Mouse (Mus musculus) midbrain, postnatal 0 days (tissue): ENCODE results near the gene Apba2. TPM values are rescaled to one million over a fixed set of nuclear protein-coding genes. Genes with fewer than 3 reads are reported as not detected.

Experiments
- ATAC-seq: fragments of 200-750 bp; cut with Nextera tagmentation; 2 replicates; pipeline ENCODE4 v1.8.0; 2017; ENCODE audit warnings: moderate number of reproducible peaks, mild to moderate bottlenecking, moderate TSS enrichment, moderate library complexity; ENCODE audit not compliant: low FRiP score
- DNase-seq: peaks from one replicate; pipeline ENCODE4 v3.0.0-alpha.2; 2015; ENCODE audit warnings: low spot score
- H3K27ac ChIP-seq: fragments of 300-500 bp; sonication (generic); 2 replicates; pipeline ENCODE4 v1.5.1; 2014; ENCODE audit warnings: low read depth, mild to moderate bottlenecking, low read length, mixed read lengths
- H3K27me3 ChIP-seq: fragments of 300-500 bp; sonication (generic); 2 replicates; pipeline ENCODE4 v1.6.1; 2014; ENCODE audit warnings: low read length, control low read depth, mixed read lengths; ENCODE audit not compliant: insufficient read depth
- H3K36me3 ChIP-seq: fragments of 300-500 bp; sonication (generic); 2 replicates; pipeline ENCODE4 v1.6.1; 2014; ENCODE audit warnings: low read length, control low read depth, mixed read lengths; ENCODE audit not compliant: insufficient read depth
- H3K4me1 ChIP-seq: fragments of 300-500 bp; sonication (generic); 2 replicates; pipeline ENCODE4 v1.6.1; 2014; ENCODE audit warnings: mild to moderate bottlenecking, control low read depth, antibody characterized with exemption, low read length, mixed read lengths; ENCODE audit not compliant: insufficient read depth
- H3K4me2 ChIP-seq: fragments of 300-500 bp; sonication (generic); 2 replicates; pipeline ENCODE4 v1.6.1; 2014; ENCODE audit warnings: low read depth, mild to moderate bottlenecking, low read length, mixed read lengths; ENCODE audit not compliant: poor library complexity, severe bottlenecking
- H3K4me3 ChIP-seq: fragments of 300-500 bp; sonication (generic); 2 replicates; pipeline ENCODE4 v1.5.1; 2014; ENCODE audit warnings: low read depth, mild to moderate bottlenecking, low read length, moderate library complexity
- H3K9ac ChIP-seq: fragments of 300-500 bp; sonication (generic); replicated peaks from 2 replicates; pipeline ENCODE4 v1.6.1; 2014; ENCODE audit warnings: mild to moderate bottlenecking, low read length, moderate library complexity, mixed read lengths; ENCODE audit not compliant: poor library complexity, severe bottlenecking
- H3K9me3 ChIP-seq: fragments of 300-500 bp; sonication (generic); 2 replicates; pipeline ENCODE4 v1.6.1; 2016; ENCODE audit warnings: low read length, control low read depth
- CTCF ChIP-seq: IDR thresholded peaks from 2 replicates; pipeline ENCODE4 v1.5.1; 2016; ENCODE audit warnings: antibody characterized with exemption, mild to moderate bottlenecking
- WGBS: fragments of 180-500 bp; shearing (Covaris S2); extraction: QIAGEN DNeasy Blood & Tissue Kit; methylation state at CpG from one replicate; pipeline ENCODE4 v1.1.7; 2014; 5-methylcytosine and 5-hydroxymethylcytosine counted together
- polyA plus RNA-seq: library from polyadenylated mRNA; unstranded; fragments of >200 nt; fragmentation: Nextera tagmentation; extraction: Ambion mirVana; gene quantifications from 2 replicates; pipeline ENCODE4 v1.2.1, GENCODE M21; 2015
- total RNA-seq: library from RNA; depleted of rRNA; stranded (reverse); fragments of >200 nt; gene quantifications from 2 replicates; pipeline ENCODE4 v1.2.3, GENCODE M21; 2014

The Apba2 gene
- total and polyA plus RNA-seq, 2 experiments from 2014 or later, result 199 to 374 TPM

- WGBS, result 72% methylated on average over 7 of the region's 7 CpGs
- Histone ChIP-seq H3K27ac (no peak overlapping the region), H3K4me2 (no peak overlapping the region), H3K4me3 (no peak overlapping the region), H3K27me3 (no peaks in the 10 kb centered on the region), H3K36me3 (peaks cover under 1% of the 10 kb centered on the region; the same call in 1 of the 2 replicates), H3K9me3 (no peaks in the 10 kb centered on the region), H3K4me1 (peaks cover 2% of the 10 kb centered on the region; the same call in 1 of the 2 replicates), H3K9ac (no peak overlapping the region)
- ATAC-seq, result no peak
- DNase-seq, result no peak
- TF ChIP-seq CTCF, result no peak
These were observed 63.5 kb downstream of the Apba2 start for GRCm38 (mm10) chr7:64564891-64565571.

- ATAC-seq, result no peak
- TF ChIP-seq CTCF, result no peak
- WGBS, result 81% methylated on average over 10 of the region's 10 CpGs
These were observed 65.1 kb downstream of the Apba2 start for GRCm38 (mm10) chr7:64566371-64567243.

GRCm38 (mm10) chr7:64568722-64569121 is 67.2 kb downstream of the Apba2 start:
- no peak overlapping the region for H3K9ac ChIP-seq
- no peak overlapping the region for H3K4me2 ChIP-seq
- ATAC-seq (no peak), DNase-seq (no peak)
- H3K27me3 ChIP-seq, result no peaks in the 10 kb centered on the region
- H3K36me3 ChIP-seq, result peaks cover 4% of the 10 kb centered on the region; the same call in 1 of the 2 replicates
- no peak overlapping the region for H3K27ac ChIP-seq
- no peaks in the 10 kb centered on the region for H3K9me3 ChIP-seq
- WGBS, result 75% methylated on average over 4 of the region's 4 CpGs
- TF ChIP-seq CTCF, result no peak
- no peak overlapping the region for H3K4me3 ChIP-seq
- H3K4me1 ChIP-seq, result peaks cover 2% of the 10 kb centered on the region; the same call in 1 of the 2 replicates

More at GRCm38 (mm10) chr7:64566371-64567243, 65.1 kb downstream of the Apba2 start:
- Histone ChIP-seq H3K27me3 (no peaks in the 10 kb centered on the region), H3K27ac (no peak overlapping the region), H3K4me3 (no peak overlapping the region), H3K9me3 (no peaks in the 10 kb centered on the region), H3K4me2 (no peak overlapping the region), H3K36me3 (peaks cover 4% of the 10 kb centered on the region; the same call in 1 of the 2 replicates), H3K9ac (no peak overlapping the region), H3K4me1 (peaks cover 2% of the 10 kb centered on the region; the same call in 1 of the 2 replicates)
- DNase-seq, result no peak

- Histone ChIP-seq H3K4me3 (no peak overlapping the region), H3K4me1 (0 out of 2 replicates have a peak, but pooled peaks cover under 1% of the 10 kb centered on the region), H3K9me3 (no peaks in the 10 kb centered on the region), H3K27ac (no peak overlapping the region), H3K27me3 (no peaks in the 10 kb centered on the region), H3K36me3 (peaks cover 4% of the 10 kb centered on the region; the same call in 1 of the 2 replicates), H3K9ac (no peak overlapping the region), H3K4me2 (no peak overlapping the region)
- no peak for DNase-seq
- WGBS, result 58% methylated on average over 7 of the region's 7 CpGs
- no peak for TF ChIP-seq CTCF
- ATAC-seq, result no peak; the same call in 1 of the 2 replicates
These were observed 68.2 kb downstream of the Apba2 start for GRCm38 (mm10) chr7:64569676-64570075.

GRCm38 (mm10) chr7:64570914-64571313 is 69.4 kb downstream of the Apba2 start:
- no peak overlapping the region for H3K9ac ChIP-seq
- DNase-seq (no peak), ATAC-seq (no peak)
- peaks cover 4% of the 10 kb centered on the region; the same call in 1 of the 2 replicates for H3K36me3 ChIP-seq
- WGBS, result 91% methylated on average over 4 of the region's 4 CpGs
- H3K27me3 ChIP-seq, result no peaks in the 10 kb centered on the region
- no peak overlapping the region for H3K4me2 ChIP-seq
- no peak overlapping the region for H3K4me3 ChIP-seq
- no peaks in the 10 kb centered on the region for H3K4me1 ChIP-seq
- no peaks in the 10 kb centered on the region for H3K9me3 ChIP-seq
- H3K27ac ChIP-seq, result no peak overlapping the region
- no peak for TF ChIP-seq CTCF
